Mouse (Mus musculus) brain, adult 2 months (tissue): ENCODE results near the gene Asb13.

ENCODE experiments used
- DNase-seq: peaks from one replicate; pipeline ENCODE4 v3.0.0; 2011; ENCODE audit warnings: low read depth, low spot score

The Asb13 gene

DNA sequence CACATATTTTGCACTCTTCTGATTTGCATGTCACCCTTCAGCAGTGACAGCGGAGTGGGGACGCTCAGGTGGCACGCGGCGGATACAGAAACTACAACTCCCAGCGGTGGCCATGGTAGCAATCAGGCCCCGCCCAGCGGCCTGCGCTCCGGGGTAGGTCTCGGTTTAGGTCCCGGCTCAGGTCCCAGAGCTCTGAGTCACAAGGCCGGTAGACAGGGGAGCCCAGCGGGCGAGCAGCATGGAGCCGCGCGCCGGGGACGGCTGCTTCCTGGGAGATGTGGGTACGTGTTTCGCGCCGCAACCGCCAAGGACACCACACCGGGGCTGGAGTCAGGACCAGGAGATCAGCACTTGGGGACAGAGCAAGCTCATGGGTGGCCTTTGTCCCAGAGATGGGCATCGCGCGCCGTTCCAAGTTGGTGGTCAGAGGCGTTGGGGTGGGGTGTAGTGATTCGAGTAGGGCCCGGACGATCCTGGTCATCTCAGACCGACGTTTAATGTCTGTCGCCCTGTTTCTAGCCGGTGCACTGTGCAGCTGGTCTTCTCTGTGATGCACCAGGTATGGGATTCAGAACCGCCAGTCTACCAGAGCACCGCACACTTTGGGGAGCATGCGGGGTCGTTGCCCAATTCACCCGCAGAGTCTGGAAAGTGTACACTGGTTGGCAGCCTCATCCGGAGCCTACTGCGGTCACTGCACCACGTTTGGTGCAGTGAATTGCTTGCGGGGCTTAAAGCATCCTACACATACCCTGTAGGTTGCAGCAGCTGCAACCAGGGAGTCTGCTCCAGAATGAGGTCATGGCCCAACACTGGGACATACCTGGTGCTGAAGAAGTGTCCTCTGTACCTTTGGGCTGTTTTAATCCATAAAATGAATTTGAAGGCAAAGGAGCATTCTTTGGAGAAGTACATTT is at the start of gene Asb13:
Gene Asb13 (plus strand): TSS at position 138 of the 917 bp plus-strand sequence.
- peak; percentile 94 for DNase-seq

DNA sequence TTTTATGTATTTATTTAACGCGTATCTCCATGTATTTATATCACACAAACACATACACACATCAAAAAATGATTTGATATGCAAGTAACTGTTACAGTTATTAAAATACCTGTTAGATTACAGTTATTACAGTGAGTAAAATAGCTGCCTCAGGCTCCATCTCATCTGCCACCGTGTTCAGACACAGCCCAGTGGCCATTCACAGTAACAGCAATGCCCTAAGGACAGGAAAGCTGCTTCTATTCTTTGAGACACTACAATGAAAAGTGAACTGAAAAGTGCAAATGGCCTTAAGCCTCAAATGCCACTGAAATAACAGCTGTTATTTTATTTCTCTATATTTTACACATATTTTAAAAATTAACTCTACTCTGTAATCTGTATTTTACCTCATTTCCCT is 43.0 kb upstream of the Asb13 start:
- DNase-seq, result peak; percentile 15

DNA sequence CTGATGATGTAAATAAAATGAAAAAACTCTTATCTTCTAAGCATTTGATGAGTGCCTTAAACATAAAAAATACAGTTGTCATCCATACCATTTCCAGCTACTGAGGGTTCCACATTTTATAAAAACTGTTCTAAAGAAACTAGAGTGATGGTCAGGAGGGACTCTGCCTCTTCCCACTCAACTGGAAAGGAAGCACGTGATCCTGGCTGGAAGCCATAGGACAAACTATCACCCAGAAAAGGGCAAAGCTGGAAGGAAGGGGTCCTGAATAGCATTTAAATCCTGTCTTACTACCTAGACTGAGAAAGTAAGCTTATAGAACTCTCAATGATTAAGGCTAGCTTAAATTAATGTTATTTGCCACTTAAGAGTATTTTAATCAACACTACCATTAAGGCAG is 39.5 kb upstream of the Asb13 start:
- no peak for DNase-seq

DNA sequence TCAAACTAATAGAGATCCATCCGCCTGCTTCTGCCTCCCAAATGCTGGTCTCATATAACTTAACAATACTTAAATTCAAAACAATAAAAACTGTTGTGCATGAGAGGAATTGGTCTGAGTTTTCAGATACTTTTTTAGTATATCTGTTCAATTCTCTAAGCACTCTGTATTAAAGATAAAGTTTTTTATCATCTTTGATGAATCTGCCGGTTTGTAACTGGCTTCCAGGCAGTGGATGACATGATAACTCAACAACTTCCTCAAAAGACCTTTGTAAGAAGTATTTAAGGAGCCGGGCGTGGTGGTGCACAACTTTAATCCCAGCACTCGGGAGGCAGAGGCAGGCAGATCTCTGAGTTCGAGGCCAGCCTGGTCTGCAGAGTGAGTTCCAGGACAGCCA is 37.6 kb upstream of the Asb13 start:
- DNase-seq, result no peak

DNA sequence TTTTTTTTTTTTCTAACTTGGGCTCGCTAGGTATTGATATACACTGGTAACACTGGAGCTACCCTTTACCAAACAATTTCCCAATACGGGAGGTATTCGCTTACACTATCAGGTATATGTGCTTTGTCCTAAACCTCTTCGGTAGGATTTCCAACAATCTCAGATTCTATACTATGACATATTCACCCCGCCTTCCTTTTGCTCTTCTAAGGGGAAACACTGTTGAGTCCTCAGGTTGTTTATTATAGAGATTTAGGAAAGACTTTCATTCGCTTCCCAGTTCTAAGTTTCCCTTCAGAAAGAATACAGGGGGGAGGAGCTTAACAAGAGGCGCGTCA is 24.1 kb upstream of the Asb13 start:
- DNase-seq, result no peak

DNA sequence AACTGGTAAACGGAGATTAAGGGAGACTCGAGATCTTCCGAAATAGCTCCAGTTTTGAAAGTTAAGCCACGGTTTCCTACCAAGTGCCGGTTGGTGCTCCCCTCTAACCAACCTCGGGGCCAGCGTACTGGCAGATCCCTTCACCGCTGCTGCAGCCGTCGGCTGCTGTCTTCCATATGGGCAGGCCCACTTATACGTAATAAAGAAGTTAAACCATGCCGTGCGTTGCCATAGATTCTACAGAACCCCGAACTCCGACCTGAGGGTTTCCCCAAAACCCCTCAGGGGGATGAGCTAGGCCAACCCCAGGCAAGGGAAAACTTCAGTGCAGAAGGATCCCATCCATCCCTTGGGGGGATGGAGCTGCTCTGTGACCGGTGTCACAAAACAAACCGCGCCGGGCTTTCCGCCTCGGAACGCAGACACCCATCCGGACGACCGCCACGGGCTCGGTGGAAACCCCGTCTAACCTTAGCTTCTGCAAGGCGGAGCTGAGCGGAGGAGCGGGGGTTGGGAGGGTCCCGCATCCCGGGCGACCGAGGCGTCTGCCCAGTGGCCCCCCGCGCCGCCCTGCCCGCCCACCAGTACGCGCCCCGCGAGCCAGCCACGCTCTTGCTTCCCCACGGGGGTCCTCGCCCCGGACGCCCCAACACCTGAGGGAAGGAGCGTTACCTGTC is 23.6 kb upstream of the Asb13 start:
- peak; percentile 31 for DNase-seq

DNA sequence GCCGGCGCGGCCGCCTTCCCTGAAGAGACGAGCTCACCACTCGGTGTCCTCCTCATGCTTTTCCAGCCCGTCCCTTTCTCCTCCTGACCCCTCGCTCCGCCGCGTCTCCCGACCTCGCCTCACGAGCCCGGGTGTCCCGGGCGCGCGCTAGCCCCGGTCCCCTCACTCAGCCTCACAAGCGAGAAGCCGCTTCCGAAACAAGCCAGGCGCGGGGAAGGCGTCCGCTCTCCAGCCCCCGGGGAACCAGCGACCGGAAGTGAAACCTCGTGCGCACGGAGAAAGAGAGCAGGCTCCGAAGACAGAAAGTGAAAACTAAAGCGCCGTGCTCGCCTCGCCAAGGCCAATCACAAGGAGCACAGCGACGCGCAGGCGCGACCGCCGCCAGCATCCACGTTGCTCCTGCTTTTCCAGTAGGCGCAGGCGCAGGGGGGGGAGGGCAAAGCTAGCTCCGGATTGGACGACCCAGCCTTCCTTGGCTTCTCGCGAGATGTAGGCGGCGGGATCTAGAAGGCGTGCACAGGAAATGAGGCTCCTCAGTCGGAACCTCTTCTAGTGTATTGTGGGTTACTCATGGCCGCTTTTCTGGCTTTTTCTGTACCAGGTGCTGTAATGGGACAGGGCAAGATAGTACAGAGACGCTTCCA is 22.9 kb upstream of the Asb13 start, which contains the start of gene Fam208b:
Gene Fam208b (minus strand): TSS at position 314 of the 644 bp plus-strand sequence.
- peak; percentile 100 for DNase-seq

DNA sequence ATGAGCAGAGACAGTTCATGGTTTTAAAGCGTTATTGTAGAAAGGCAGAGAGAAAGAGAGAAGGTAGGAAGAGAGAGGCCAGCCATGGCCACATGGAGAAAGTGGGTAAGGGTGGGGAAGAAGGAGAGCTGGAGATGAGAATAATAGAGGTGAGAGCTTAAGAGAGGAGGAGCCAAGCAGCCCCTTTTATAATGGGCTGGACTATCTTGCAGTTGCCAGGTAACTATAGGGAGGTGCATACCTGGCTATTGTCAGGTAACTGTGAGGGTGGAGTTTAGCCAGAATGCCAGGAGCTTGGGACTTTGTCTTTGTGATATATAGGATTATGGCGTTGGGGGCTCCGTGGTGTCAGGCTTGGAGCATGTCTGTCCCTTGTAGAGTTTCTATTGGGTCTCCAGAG is 6.7 kb upstream of the Asb13 start:
- no peak for DNase-seq

DNA sequence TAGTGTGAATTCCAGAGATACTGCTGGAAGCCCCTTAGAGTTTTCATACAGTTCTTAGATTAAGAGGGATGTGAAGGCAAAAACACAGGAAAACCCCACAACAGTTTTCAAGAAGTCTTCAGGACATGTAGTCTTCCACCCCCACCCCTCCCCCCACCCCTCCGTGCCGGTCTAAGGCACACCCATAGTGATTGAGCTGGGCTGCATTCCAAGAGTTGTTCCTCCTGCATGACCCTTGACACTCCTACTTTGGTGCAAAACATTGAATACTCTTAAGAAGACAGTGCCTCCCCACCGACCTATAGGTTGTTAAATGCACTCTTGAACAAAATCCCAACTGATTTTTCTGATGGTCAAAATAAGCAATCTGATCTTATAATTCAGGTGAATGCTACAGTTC is 5.7 kb upstream of the Asb13 start:
- no peak for DNase-seq

DNA sequence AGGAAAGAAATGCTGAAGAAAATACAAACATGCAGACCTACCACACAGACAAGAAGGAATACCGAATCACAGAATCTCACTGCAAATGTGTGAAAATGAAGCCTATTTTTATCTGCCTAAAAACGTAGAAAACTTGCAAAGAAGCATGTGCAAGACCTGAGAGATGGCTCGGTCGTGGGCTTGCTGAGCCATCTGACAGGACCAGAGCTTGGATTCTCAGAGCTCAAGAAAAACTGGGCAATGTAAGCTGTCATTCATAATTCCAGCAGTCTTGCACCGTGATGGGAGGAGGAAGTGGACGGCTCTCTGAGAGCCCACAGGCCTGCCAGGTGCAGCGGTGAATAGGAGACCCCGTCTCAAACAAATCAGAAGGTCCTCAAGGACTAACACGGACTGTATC is 1.3 kb upstream of the Asb13 start:
- DNase-seq, result peak; percentile 63

DNA sequence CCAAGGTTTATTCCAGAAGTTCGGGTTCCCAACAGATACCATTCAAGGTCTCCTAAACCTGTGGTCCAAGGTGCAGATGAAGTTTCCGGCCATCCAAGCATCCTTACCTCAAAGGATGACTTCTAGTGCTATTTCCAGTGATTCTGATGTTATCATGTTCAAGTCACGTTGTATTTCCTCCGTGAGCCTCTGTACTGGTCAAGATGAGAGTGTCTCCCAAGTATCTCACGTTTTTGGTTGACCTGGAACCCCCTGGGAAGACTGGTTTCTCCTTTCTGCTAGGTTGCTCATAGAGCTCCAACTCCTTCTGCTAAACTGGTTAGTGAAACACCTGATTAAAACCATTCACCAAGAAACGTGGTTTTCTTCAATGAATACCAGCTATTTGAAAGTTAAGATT is 701 bp upstream of the Asb13 start:
- no peak for DNase-seq

DNA sequence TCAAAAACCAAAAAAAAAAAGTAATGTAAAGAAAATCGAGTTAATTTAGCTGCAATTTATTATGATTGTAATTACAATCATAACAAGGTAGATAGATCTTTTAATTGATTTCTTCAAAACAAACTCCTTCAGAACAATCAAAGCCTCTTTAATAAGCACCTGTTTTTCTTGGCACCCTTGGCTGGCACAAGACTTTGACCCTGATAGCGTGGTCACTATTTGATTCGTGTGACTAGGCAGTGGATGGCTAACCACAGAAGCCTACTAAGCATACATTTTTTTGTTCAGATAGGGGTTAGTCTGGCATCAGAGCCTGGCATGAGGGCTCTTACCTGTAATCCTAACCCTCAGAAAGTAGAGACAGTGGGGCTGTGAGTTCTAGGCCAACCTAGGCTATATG is 1.2 kb downstream of the Asb13 start:
- no peak for DNase-seq

DNA sequence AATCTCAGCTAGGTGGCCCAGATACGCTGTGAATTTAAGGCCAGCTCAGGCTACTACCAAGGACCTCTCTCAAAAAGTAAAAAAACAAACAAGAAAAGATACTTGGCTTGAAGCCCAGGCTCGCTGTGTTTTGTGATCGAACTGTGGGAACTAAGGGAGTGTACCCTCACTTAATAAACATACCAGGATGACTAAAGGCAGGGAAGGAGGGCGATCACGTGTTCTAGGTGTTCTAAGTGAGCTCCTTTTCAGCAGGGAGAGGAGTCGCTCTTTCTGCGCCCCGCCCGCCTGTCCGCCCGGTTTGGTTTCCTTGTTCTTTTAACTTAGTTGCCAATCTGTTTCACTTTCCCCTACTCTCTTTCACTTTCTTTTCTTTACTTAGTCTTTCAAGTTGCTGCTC is 3.0 kb downstream of the Asb13 start:
- DNase-seq, result no peak

DNA sequence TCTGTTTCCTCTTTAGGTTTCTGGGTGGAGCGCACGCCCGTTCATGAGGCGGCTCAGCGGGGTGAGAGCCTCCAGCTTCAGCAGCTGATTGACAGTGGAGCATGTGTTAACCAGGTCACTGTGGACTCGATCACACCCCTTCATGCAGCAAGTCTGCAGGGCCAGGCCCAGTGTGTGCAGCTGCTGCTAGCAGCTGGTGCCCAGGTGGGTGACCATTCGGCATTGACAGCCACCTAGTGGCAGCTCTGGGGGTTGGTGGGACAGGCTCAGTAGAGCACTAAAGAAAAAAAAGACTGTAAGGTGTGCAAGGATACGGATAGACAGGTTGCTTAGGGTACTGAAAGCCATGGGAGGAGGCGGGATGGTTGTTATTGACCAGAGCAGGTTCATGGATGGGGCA is 8.2 kb downstream of the Asb13 start:
- DNase-seq, result peak; percentile 16

DNA sequence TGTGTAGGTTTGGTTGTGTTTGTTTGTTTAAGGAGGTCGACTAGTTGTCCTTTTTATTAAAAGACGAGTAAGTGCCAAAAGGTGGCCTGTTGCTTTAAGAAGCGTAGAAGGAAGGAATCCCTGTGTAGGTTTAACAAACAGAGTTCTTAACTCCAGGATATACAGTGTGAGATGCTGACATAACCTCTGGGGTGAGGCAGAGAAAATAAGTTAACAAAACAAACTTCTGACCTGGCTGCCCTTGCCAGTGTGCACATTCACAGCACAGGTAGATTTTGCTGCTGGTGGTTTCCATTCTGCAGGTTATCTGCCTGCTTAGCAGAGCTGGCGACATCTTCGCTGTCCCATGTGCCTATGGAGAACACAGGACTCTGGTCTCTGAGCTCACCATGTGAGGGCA is 8.7 kb downstream of the Asb13 start:
- no peak for DNase-seq

DNA sequence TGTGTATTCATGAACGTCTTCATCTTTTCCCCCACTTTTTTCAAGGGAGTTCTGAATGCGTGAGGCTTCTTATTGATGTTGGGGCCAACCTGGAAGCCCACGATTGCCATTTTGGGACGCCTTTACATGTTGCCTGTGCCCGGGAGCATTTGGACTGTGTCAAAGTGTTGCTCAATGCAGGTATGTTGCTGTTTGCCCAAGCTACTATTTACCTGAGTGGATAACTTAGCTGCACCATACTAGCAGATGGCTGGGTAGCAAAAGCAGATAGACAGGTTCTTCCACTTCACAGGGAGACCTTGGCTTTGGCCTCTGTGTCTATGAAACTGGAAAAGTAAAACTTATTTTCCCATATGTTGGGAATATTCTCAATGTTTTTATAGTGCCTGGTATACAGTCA is 11.0 kb downstream of the Asb13 start:
- no peak for DNase-seq

DNA sequence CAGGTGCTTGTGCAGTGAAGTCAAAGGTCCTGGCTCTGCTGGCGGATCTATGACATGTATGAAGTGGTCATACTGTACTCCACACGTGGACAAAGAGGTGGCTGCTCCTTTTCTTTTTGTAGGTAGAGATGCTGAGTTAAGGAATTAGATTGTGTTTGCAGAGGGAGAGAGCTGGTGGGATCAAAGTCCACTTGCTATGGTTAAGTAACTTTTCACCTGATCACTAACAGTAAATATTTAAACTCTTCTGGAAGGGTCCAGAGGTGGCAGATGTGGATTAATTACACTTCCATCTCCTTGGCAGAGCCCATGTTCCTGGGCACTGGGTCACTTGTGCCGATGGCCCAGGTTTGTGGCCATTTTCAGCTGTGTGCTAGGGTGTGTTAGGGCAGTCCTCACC is 12.1 kb downstream of the Asb13 start:
- DNase-seq, result no peak

DNA sequence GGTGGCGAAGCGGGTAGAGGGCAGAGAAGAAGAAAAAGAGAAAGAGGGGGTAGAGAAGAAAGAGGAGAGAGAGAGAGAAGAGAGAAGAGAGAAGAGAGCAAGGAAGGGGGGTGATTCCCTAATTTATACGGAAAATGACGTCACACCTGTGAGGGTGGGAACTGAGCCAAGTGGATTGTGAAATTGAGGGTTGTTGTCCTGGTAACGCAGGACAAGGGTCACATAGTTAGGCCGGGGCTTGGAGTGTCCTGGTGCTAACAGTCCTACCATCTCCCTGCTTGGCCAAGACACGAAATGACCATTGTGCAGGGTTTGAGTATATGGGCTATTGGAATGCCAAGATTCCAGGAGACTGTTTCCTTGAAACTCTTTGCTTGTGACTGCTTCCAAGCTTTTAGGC is 12.7 kb downstream of the Asb13 start:
- no peak for DNase-seq

DNA sequence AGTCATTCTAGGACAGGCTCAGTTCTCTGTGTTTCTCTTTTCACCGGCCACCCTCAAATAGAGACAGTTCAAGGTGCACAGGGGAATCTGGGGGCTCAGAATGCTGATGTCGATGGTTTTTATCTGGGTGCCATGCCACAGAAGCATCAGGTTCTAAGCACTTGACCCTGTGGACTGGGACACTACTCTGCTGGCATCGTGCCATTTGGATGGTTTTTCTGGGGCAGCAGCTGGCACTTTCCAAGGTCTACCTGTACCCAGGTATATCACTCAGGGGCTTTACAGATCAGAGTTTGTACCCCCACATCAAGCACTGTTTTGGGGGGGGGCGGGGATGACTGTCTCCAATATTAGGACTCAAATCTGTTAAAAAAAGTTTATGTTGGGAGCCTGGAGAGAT is 16.7 kb downstream of the Asb13 start:
- DNase-seq, result no peak

DNA sequence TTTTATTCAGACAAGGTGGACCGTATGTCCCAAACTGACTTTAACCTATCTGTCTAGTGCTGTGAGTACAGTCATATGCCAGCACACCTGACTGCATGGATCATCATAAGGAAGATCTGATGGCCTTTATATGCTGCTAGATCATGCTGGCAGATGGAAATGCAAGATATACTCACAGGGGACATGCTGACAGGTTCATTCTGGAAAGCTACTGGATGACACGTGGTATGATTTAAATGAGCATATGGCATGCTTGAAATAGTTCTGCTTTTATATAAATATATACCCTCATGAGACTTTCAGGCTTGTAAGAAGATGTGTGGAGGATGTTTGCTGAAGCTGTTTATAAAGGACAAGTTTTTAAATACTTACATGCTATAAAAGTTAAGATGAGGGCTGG is 20.6 kb downstream of the Asb13 start:
- peak; percentile 83 for DNase-seq

DNA sequence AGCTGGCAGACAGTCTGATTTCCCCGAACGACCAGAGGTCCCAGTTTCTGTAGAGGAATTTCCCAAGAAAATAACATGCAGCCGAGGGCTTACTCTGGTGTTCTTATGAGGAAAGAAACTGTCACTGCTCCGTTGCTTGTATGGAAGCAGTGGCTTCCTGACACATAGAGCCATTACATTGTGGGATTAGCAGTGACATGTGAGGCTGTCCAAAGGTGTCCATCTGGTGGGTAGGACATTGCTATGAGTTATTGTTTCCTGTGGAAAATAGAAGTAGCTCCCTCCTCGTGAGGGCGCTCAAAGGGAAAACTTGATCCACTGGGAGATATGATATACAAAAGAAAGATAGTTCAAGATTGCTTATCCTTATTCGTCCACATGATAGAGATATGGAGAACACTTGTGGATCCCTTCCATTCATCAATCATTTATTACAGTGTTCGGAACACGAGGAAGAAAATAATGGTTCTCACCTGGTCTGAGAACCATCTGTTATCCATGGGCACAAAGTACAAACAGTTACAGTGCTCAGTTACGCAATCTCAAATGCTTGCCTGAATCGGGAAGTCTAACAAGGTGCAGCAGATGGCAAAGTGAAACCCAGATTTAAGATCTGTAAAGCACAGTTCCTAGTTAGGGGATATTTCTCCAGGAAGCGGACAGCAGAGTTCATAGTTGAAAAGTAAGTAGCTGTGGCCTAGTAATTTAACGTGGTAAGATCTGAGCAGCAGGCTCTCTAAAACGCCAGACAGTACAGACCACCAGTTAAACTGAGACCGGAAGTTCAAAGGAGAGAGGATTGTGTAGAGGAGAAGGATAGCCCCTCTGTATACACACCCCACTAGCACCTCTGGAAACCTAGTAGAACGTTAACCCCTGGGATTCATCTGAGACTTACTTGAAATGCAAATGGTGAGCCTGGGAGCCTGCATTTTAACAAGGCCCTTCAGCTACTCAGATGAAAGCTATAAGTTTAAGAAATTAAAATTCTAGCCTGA is 25.6 kb downstream of the Asb13 start:
- DNase-seq, result peak; percentile 49
